Mouse (Mus musculus) embryonic facial prominence, embryonic 15.5 days (tissue): ENCODE results near the gene Supt5. TPM values are rescaled to one million over a fixed set of nuclear protein-coding genes. Genes with fewer than 3 reads are reported as not detected.
"Not testable (repeated sequence)": the region's sequence is repeated elsewhere in the genome, so short reads cannot be mapped to it uniquely, and the experiment has no call there.

Experiments used
- ATAC-seq: fragments of 200-750 bp; cut with Nextera tagmentation; 2 replicates; pipeline ENCODE4 v1.8.0; 2017; ENCODE audit warnings: low read depth, moderate TSS enrichment; ENCODE audit not compliant: insufficient number of reproducible peaks, low FRiP score, low TSS enrichment
- H3K27ac ChIP-seq: fragments of 300-500 bp; sonication (generic); replicated peaks from 2 replicates; pipeline ENCODE4 v1.5.1; 2015; ENCODE audit warnings: mild to moderate bottlenecking, inconsistent platforms
- H3K27me3 ChIP-seq: fragments of 300-500 bp; sonication (generic); 2 replicates; pipeline ENCODE4 v1.6.1; 2015; ENCODE audit warnings: inconsistent platforms
- H3K36me3 ChIP-seq: fragments of 300-500 bp; sonication (generic); 2 replicates; pipeline ENCODE4 v1.6.1; 2015; ENCODE audit warnings: mild to moderate bottlenecking, inconsistent platforms
- H3K4me1 ChIP-seq: fragments of 300-500 bp; sonication (generic); 2 replicates; pipeline ENCODE4 v1.6.1; 2015; ENCODE audit warnings: inconsistent platforms
- H3K4me2 ChIP-seq: fragments of 300-500 bp; sonication (generic); replicated peaks from 2 replicates; pipeline ENCODE4 v1.6.1; 2015; ENCODE audit warnings: mild to moderate bottlenecking, inconsistent platforms
- H3K4me3 ChIP-seq: fragments of 300-500 bp; sonication (generic); replicated peaks from 2 replicates; pipeline ENCODE4 v1.5.1; 2015; ENCODE audit warnings: mild to moderate bottlenecking, inconsistent platforms
- H3K9ac ChIP-seq: fragments of 300-500 bp; sonication (generic); 2 replicates; pipeline ENCODE4 v1.6.1; 2015; ENCODE audit warnings: inconsistent platforms
- H3K9me3 ChIP-seq: fragments of 300-500 bp; sonication (generic); replicated peaks from 2 replicates; pipeline ENCODE4 v1.6.1; 2016; ENCODE audit warnings: inconsistent platforms
- WGBS: fragments of 180-500 bp; shearing (Covaris S2); methylation state at CpG from one replicate; pipeline ENCODE4 v1.1.7; 2015; 5-methylcytosine and 5-hydroxymethylcytosine counted together
- polyA plus RNA-seq: library from polyadenylated mRNA; unstranded; fragments of >200 nt; fragmentation: Nextera tagmentation; extraction: Ambion mirVana; gene quantifications from 2 replicates; pipeline ENCODE4 v1.2.1, GENCODE M21; 2015

The Supt5 gene
- 93.3 and 98.8 TPM in 2 replicates for polyA plus RNA-seq

GRCm38 (mm10) chr7:28338108-28338998, at the start of gene Supt5:
Gene Supt5, minus strand, starts transcription at chr7:28338746.
- under 1% methylated on average over 77 of the region's 77 CpGs for WGBS
- H3K4me2 ChIP-seq = peak within 1 kb of the TSS; percentile 62
- H3K36me3 ChIP-seq = peaks cover 6% of the 10 kb centered on the region; the same call in 1 of the 2 replicates
- H3K27ac ChIP-seq = peak within 1 kb of the TSS; percentile 94
- H3K27me3 ChIP-seq = no peaks in the 10 kb centered on the region
- H3K9me3 ChIP-seq = no peaks in the 10 kb centered on the region
- H3K4me3 ChIP-seq = peak within 1 kb of the TSS; percentile 97
- ATAC-seq = peak; percentile 97
- H3K4me1 ChIP-seq = peaks cover 15% of the 10 kb centered on the region
- H3K9ac ChIP-seq = peak within 1 kb of the TSS; percentile 98

DNA sequence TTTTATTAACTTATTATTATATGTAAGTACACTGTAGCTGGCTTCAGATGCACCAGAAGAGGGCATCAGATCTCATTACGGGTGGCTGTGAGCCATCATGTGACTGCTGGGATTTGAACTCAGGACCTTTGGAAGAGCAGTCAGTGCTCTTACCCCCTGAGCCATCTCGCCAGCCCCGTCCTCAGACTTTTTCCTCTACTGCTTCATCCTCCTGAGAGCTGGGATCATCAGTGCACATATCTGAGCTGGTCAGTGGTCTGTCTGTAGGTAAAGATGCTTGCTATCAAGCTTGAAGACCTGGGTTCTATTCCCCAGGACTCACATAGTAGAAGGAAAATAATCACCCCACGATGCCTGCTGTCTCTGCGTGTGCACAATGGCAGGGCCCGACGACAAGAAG, 48.8 kb upstream of the Supt5 start:
- H3K4me2 ChIP-seq, H3K4me3 ChIP-seq, ATAC-seq, H3K9ac ChIP-seq, H3K9me3 ChIP-seq, H3K27ac ChIP-seq, H3K27me3 ChIP-seq: not testable (repeated sequence)
- WGBS = 84% methylated on average over 7 of the region's 7 CpGs
- Histone ChIP-seq H3K36me3 (peaks cover 49% of the 10 kb centered on the region), H3K4me1 (peaks cover 35% of the 10 kb centered on the region)

DNA sequence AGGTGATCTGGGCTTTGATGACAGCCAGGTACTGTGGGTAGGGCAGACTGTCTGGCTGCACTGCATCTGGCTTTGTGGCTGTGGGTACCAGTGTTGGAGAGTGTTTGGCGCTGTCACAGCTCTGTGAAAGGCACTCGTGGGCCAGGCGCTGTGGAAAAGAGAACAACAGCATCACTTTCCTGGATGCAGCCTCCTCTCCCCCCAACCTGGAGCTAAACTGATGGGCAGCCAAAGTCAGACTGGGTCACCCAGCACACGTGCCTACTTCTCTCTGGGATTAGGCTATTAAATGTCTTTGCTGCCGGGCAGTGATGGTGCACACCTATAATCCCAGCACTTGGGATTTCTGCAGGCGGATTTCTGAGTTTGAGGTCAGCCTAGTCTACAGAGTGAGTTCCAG, 48.3 kb upstream of the Supt5 start:
- H3K27me3 ChIP-seq, H3K9ac ChIP-seq, H3K4me3 ChIP-seq, H3K9me3 ChIP-seq, H3K4me2 ChIP-seq, ATAC-seq, H3K27ac ChIP-seq: not testable (repeated sequence)
- peaks cover 49% of the 10 kb centered on the region for H3K36me3 ChIP-seq
- 79% methylated on average over 6 of the region's 6 CpGs for WGBS
- H3K4me1 ChIP-seq = peaks cover 38% of the 10 kb centered on the region

DNA sequence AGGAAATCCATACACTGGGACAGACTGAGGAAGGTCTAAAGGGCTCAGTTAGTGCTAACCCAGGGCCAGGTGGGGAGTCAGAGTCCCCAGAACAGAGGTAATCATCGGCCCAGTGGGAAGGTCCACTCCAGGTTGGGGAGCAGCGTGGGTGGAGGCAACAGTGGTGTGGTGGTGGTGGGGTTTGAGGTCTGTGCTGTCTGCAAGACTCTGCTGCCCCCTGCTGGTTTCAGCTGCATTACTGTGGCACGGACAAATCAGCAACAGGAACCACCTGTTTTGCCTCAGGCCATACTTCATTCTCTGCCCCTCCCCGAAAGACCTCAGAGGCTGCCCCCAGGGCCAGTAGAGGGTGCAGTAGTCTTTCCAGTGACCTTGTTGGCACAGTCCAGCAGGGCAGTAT, 47.9 kb upstream of the Supt5 start:
- H3K4me1 ChIP-seq = peaks cover 38% of the 10 kb centered on the region
- peak; percentile 71 for ATAC-seq
- no peaks in the 10 kb centered on the region for H3K9me3 ChIP-seq
- H3K36me3 ChIP-seq = peaks cover 49% of the 10 kb centered on the region
- 4% methylated on average over 4 of the region's 4 CpGs for WGBS
- H3K4me2 ChIP-seq = no peak overlapping the region
- no peak overlapping the region for H3K4me3 ChIP-seq
- no peaks in the 10 kb centered on the region for H3K27me3 ChIP-seq
- H3K9ac ChIP-seq = no peak overlapping the region
- H3K27ac ChIP-seq = peak overlapping the region; percentile 56

GRCm38 (mm10) chr7:28386007-28386406, 47.5 kb upstream of the Supt5 start:
- H3K4me3 ChIP-seq = no peak overlapping the region
- peaks cover 38% of the 10 kb centered on the region for H3K4me1 ChIP-seq
- H3K4me2 ChIP-seq = no peak overlapping the region
- H3K9me3 ChIP-seq = no peaks in the 10 kb centered on the region
- 82% methylated on average over 7 of the region's 7 CpGs for WGBS
- peaks cover 49% of the 10 kb centered on the region for H3K36me3 ChIP-seq
- ATAC-seq = no peak
- H3K27ac ChIP-seq = peak overlapping the region; percentile 56
- H3K9ac ChIP-seq = no peak overlapping the region
- no peaks in the 10 kb centered on the region for H3K27me3 ChIP-seq

- H3K9me3 ChIP-seq = no peaks in the 10 kb centered on the region
- ATAC-seq = no peak
- H3K4me3 ChIP-seq = no peak overlapping the region
- no peaks in the 10 kb centered on the region for H3K27me3 ChIP-seq
- H3K36me3 ChIP-seq = peaks cover 42% of the 10 kb centered on the region
- H3K27ac ChIP-seq = peak overlapping the region; percentile 56
- 91% methylated on average over 9 of the region's 9 CpGs for WGBS
- H3K9ac ChIP-seq = no peak overlapping the region
- H3K4me1 ChIP-seq = peaks cover 45% of the 10 kb centered on the region
- no peak overlapping the region for H3K4me2 ChIP-seq
Observed at GRCm38 (mm10) chr7:28385196-28385595, 46.6 kb upstream of the Supt5 start.

DNA sequence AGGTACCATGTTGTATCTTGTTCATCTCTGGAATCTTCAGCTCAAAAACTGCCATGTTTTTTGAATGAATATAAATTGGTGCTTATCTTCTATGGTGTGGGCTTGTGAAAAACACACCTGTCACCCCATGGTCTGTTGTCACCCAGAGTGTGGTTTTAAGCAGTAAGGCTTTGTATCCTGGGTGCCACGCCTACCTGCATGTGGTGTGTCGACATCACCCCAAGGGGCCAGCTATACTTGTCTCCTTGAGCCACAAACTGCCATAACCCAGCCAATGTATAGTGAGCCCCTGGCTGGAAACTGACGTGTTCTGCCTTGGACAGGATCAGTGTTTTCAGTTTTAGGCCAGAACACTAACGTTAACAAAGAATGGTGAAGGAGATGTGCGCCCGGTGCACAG, 45.6 kb upstream of the Supt5 start:
- H3K27me3 ChIP-seq = no peaks in the 10 kb centered on the region
- no peak overlapping the region for H3K4me2 ChIP-seq
- H3K9me3 ChIP-seq = no peaks in the 10 kb centered on the region
- H3K4me1 ChIP-seq = peaks cover 56% of the 10 kb centered on the region
- H3K27ac ChIP-seq = no peak overlapping the region
- peaks cover 33% of the 10 kb centered on the region for H3K36me3 ChIP-seq
- no peak overlapping the region for H3K4me3 ChIP-seq
- 76% methylated on average over 6 of the region's 6 CpGs for WGBS
- no peak overlapping the region for H3K9ac ChIP-seq
- no peak for ATAC-seq

DNA sequence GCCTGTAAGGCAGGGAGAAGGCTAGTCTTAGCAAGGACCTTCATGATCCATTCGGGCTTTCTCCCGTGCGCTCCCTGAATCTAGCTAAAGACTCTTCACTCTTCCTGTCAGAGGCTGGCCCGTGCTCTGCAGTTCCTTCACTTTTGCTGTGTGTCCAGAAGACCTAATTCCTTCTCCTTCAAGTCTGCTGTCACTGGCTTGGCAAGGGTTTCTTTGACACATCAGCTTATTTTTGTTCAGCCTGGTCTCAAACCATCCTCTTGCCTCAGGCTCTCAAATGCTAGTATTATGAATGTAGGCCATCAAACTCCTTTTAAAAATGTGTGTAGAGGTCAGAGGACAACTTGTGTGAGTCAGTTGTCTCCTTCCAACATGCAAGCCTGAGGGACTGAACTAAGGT, 45.1 kb upstream of the Supt5 start:
- no peaks in the 10 kb centered on the region for H3K27me3 ChIP-seq
- peak overlapping the region; percentile 98 for H3K27ac ChIP-seq
- H3K9me3 ChIP-seq = no peaks in the 10 kb centered on the region
- no peak for ATAC-seq
- peaks cover 58% of the 10 kb centered on the region for H3K4me1 ChIP-seq
- 72% methylated on average over 4 of the region's 4 CpGs for WGBS
- H3K4me2 ChIP-seq = no peak overlapping the region
- peaks cover 28% of the 10 kb centered on the region for H3K36me3 ChIP-seq
- H3K9ac ChIP-seq = no peak overlapping the region
- H3K4me3 ChIP-seq = no peak overlapping the region

DNA sequence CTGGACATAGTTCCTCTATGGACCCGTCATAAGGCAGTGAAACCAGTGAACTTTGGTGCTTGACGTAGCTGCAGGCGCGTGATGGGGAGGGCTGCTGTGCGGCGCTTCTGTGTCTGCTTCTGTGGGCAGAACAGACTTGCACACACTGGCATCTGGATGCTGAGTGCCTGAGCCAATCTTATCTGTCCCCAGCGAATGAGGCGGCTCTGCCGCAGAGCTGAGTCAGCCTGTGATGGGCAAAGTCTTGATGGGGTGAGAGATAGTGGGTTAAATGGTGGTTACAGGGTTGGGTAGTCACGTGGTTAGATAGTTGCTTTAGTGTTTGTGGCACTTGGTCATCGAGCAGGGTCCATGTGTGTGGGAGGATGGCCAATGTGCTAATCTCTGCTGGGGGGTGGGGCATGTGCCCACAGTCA, 44.4 kb upstream of the Supt5 start:
- Histone ChIP-seq H3K4me1 (peaks cover 65% of the 10 kb centered on the region), H3K27ac (peak overlapping the region; percentile 98), H3K9me3 (no peaks in the 10 kb centered on the region), H3K9ac (no peak overlapping the region), H3K27me3 (no peaks in the 10 kb centered on the region), H3K36me3 (peaks cover 22% of the 10 kb centered on the region), H3K4me3 (no peak overlapping the region), H3K4me2 (peak overlapping the region; percentile 73; the same call in 1 of the 2 replicates)
- ATAC-seq = no peak
- WGBS = 50% methylated on average over 11 of the region's 11 CpGs

- no peaks in the 10 kb centered on the region for H3K9me3 ChIP-seq
- no peaks in the 10 kb centered on the region for H3K27me3 ChIP-seq
- WGBS = 22% methylated on average over 10 of the region's 12 CpGs
- peak overlapping the region; percentile 98 for H3K27ac ChIP-seq
- peak overlapping the region; percentile 73 for H3K4me2 ChIP-seq
- peak overlapping the region; percentile 39 for H3K4me3 ChIP-seq
- no peak overlapping the region for H3K9ac ChIP-seq
- peaks cover 20% of the 10 kb centered on the region; the same call in 1 of the 2 replicates for H3K36me3 ChIP-seq
- no peak for ATAC-seq
- peaks cover 70% of the 10 kb centered on the region for H3K4me1 ChIP-seq
Observed at GRCm38 (mm10) chr7:28382347-28382951, 43.9 kb upstream of the Supt5 start.

DNA sequence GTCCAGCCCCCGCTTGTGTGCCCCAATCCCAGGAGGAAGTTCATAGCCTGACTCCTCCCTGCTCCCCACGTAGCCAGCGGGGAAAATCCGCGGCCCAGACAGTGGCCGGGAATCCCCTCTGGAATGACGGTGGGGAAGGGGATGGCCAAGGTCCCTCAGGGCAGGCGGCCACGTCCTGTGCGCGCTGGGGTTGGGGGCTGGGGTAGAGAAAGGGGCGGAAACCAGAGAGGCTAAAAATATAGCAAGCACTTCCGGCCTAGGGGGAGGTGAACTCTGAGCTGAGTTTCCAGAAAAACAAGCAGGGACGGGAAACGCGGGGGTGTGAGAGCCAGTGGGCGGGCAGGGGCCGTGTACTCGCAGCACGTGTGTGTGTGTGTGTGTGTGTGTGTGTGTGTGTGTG, 43.4 kb upstream of the Supt5 start:
- H3K9ac ChIP-seq = peak overlapping the region; percentile 39
- 1% methylated on average over 20 of the region's 20 CpGs for WGBS
- no peaks in the 10 kb centered on the region for H3K27me3 ChIP-seq
- no peaks in the 10 kb centered on the region for H3K9me3 ChIP-seq
- peak overlapping the region; percentile 98 for H3K27ac ChIP-seq
- peak overlapping the region; percentile 73 for H3K4me2 ChIP-seq
- peaks cover 22% of the 10 kb centered on the region; the same call in 1 of the 2 replicates for H3K36me3 ChIP-seq
- H3K4me1 ChIP-seq = peaks cover 75% of the 10 kb centered on the region
- peak overlapping the region; percentile 39 for H3K4me3 ChIP-seq
- peak; percentile 76 for ATAC-seq
